Mouse (Mus musculus) embryo, embryonic 10.5 days (tissue): ENCODE results near the gene Arl5c.

Experiments
- DNase-seq: peaks from one replicate; pipeline ENCODE4 v3.0.0-alpha.2; 2015; ENCODE audit warnings: low spot score

Gene Arl5c

DNA sequence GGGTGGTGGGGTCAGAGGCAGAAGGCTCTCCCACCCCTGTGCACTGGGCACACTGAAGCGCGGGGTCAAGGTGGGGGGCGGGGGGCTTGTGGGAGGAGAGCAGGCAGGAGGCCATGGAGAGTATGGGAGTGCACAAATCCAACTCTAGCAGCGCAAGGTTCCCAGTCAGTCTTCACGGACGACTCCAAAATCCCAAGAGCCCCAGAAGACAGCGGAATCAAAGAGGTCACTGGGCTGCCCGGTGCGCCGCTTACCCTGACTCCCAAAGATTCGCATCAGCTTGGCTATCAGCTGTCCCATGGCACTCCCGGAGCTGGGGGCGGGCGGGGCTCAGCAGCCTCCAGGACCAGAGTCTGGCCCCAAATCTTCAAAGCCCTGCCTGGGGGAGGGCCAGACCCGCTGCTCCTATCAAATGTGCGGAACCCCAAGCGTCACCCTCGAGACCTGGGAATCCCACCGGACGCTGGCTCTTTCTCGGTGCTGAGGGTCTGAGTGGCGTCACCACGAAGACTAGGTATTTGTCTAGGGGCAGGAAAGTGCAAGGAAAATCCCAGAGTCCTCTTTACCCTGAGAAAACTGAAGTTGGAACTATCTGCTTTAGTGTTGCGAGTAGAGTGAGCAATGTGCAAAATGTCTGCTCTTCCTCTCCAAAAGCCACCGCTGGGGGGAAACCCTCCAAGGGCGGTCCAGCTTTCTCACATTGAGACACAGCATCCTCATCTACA, at the start of gene Arl5c:
Arl5c (minus strand) TSS at position 618 of the 725 bp plus-strand sequence.
- peak; percentile 74 for DNase-seq

DNA sequence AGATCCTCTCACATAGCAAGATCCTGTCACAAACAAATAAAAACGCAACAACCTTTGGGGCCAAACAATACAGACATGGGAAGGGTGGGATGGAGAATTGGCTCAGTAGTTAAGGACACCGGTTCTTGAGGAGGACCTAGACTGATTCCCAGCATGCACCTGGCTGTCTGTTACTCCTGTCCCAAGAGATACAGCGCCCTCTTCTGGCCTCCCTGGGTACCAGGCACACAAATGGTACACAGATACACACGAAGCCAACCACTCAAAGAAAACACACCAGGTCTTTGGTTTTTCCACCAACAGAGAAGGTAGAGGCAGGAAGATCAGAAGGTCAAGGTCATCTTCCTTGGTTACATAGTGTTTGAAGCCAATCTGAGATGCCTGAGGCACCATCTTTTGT, 49.6 kb upstream of the Arl5c start:
- DNase-seq = no peak

GRCm38 (mm10) chr11:98044074-98044473, 48.1 kb upstream of the Arl5c start:
- no peak for DNase-seq

GRCm38 (mm10) chr11:98042741-98043140, 46.8 kb upstream of the Arl5c start:
- DNase-seq = no peak

GRCm38 (mm10) chr11:98040975-98041374, 45.0 kb upstream of the Arl5c start:
- no peak for DNase-seq

DNA sequence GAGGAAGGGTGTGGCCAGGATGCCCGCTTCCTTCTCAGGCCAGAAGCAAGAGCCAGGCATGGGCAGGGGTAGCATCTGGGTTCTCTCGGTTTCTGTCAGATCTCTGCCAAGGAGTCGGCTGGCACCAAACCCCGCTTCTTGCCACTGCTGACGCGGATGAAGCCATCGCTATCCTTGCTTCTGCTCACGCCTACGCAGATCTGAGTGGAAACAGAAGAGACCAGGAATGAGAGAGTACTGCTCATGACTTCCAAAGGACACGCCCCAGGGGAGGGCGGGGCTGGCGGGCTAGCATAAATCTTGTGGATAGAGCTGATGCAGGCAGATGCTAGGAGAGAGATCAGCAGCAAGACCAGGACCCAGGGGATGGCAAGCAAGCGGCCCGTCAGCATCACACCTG, 41.9 kb upstream of the Arl5c start:
- no peak for DNase-seq

GRCm38 (mm10) chr11:98035977-98036377, 40.0 kb upstream of the Arl5c start:
- DNase-seq = peak; percentile 71

- peak; percentile 28 for DNase-seq
Measured at GRCm38 (mm10) chr11:98034840-98035239, 38.9 kb upstream of the Arl5c start.

GRCm38 (mm10) chr11:98034061-98034460, 38.1 kb upstream of the Arl5c start:
- no peak for DNase-seq

GRCm38 (mm10) chr11:98031443-98031770, 35.4 kb upstream of the Arl5c start:
- peak; percentile 93 for DNase-seq

DNA sequence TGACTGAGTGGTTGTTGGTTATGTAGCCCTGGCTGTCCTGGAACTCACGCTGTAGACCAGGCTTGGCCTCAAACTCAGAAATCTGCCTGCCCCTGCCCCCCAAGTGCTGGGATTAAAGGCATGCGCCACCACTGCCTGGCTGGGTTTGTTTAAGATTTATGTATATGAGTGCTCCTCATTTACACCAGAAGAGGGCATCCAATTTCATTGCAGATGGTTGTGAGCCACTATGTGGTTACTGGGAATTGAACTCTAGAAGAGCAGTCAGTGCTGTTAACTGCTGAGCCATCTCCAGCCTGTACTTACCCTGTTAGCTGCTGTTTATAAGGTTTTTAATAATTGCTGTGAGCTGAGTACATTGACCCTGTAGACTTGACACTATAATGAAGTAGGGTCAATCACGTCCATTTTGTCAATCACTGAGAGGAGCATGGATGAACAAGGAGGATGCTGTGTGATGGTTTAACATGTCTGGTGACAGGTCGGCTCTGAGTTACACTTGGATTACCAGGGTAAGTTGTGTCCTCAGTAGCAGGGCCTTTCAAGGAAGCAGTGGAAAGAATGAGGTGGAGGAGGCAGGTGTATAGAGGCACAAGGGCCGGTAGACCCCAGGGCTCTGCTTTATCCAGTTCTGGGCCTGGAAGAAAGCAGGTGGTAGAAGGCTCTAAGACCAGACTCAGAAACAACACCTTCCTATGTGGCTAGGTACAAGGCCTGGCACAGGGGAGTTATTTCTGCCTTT, 34.9 kb upstream of the Arl5c start:
- no peak for DNase-seq

- DNase-seq = no peak
Measured at GRCm38 (mm10) chr11:98027785-98028184, 31.8 kb upstream of the Arl5c start.

DNA sequence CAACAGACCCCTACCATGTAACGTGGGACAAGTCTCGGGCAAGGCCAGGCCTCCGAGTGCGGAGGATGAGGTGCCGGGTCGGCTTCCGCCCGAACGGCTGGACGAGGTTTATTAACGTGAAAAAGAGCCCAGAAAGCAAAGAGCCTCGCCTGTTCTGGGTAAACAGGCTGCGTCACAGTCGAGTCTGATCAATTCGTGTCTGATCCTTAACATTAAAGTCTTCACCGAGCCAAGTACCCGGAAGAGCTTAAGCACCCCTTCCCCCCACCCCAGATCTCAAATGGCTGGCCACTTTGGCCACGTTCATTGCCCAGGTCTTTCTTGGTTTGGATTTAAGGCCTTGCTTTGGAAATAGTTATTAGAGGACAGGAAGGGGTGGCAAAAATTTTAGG, 31.3 kb upstream of the Arl5c start:
- no peak for DNase-seq

DNA sequence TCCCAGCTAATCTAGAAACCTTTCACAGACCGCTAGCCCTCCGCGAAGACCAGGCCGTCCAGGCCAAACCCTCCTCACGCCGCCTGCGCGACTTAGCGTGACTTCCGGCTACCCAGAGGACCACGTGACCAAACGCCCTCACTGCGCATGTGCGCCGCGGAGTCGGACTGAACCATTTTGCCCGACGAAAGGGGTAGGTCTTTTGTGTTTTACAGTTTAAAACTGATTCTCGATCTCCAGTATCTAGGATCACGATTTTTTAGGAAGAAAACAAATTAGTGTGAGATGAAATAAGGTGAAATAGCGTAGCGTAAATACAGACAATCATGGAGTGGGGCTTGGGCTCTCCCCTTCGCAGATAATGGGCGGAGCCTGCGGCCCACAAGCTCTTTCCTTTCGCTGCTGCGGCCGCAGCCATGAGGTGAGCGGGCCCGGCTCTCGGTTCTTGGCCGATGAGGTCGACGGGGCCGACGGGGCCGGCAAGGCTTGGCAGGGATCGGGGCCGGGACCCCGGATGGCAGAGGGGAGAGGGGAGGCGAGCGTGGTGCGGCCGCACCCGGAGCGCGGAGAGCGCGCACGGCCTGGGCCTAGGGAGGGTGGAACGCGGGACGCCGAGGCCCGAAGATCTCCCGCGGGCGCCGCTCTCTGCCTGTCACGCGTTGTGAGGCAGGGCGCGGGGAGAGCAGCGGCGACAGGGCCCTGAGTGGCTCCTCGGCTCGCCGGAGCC, 30.8 kb upstream of the Arl5c start, which contains the start of gene Rpl19:
Rpl19 (plus strand) TSS at position 141 of the 727 bp plus-strand sequence.
- peak; percentile 94 for DNase-seq

- DNase-seq = no peak
Measured at GRCm38 (mm10) chr11:98026248-98026569, 30.2 kb upstream of the Arl5c start.

GRCm38 (mm10) chr11:98024516-98024915, 28.5 kb upstream of the Arl5c start:
- DNase-seq = no peak

GRCm38 (mm10) chr11:98022555-98023371, 26.8 kb upstream of the Arl5c start, which contains the start of gene Cacnb1:
Gene Cacnb1 (minus strand): TSS chr11:98023034.
- DNase-seq = peak; percentile 84

GRCm38 (mm10) chr11:98022253-98022554, 26.2 kb upstream of the Arl5c start:
- no peak for DNase-seq

DNA sequence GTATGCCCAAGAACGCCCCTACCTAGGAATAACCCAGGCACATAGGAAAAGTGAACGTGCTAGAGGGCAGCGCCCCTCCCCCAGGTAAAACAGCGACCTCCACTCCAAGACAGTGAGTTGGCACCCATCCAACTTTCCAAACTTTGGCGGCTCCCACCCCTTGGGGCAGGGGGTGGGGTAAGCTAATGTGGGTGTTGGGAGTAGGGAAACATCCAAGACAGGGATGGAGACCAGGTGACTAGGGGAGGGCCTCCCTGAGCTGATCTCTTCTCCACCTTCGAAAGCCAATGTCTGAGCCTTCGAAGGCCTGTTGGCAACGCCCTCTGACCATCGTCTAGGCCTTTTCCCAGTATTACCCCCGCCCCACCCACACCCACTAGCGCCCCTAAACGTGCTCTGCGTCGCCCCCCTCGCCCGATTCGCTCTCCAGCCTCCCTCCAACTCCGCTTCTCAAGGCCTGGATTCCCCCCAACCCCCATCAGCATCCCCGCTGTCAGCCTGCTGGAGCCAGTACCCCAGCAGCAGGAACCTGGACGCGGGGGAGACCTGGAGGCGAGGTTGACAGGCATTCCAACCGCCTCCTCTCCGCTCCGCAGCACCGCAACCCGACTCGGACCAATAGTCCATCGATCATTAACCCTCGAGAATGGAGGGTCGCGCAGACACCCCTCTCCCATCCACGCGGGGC, 25.7 kb upstream of the Arl5c start:
- DNase-seq = peak; percentile 46

DNA sequence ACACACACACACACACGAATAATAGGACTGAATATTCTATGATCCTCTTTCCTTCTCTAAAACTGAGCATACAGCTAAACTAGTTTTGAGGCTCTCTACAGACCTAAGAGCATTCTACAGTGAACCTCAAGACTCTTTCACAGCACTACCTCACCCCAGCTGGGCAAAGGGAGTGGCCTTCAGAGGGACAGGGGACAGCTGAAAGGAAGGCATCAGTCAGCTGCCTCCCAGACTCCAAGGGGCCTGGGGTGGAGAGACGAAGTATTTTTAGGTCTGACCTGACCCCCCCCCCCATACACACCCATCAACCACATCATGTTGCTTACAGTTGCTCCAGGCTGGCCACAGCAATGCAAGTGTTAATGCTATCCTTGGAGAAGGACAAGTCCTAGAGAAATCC, 25.1 kb upstream of the Arl5c start:
- no peak for DNase-seq

DNA sequence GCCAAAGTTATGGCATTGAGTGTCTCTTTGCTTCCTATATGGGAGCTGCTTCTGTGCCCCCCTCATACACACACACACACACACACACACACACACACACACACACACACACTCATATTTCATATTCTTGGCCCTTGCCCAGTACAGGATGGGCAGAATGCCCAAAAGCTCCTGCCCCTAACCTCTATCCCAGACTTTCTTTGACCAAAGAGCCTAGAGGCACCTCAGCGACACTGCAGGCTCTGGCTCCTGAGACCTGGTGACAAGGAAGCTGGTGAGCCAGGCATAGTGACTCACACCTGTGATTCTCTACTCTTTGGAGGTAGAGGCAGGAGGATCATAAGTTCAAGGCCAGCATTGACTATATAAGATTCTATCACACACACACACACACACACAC, 24.7 kb upstream of the Arl5c start:
- DNase-seq = no peak
